Mouse (Mus musculus) forebrain, embryonic 11.5 days (tissue): ENCODE measurements around the gene Pla2g6. TPM values are rescaled to one million over a fixed set of nuclear protein-coding genes. Genes with fewer than 3 reads are reported as not detected.

ENCODE experiments used
- ATAC-seq: fragments of 200-750 bp; cut with Nextera tagmentation; replicated peaks from 2 replicates; pipeline ENCODE4 v1.8.0; 2017; ENCODE audit warnings: moderate TSS enrichment; ENCODE audit not compliant: low FRiP score
- DNase-seq: peaks from one replicate; pipeline ENCODE4 v3.0.0-alpha.2; 2017; ENCODE audit warnings: low spot score
- H3K27ac ChIP-seq: fragments of 300-500 bp; sonication (generic); 2 replicates; pipeline ENCODE4 v1.5.1; 2014; ENCODE audit warnings: low read depth, low read length
- H3K27me3 ChIP-seq: fragments of 300-500 bp; sonication (generic); 2 replicates; pipeline ENCODE4 v1.6.1; 2014; ENCODE audit warnings: mild to moderate bottlenecking, low read length, mixed read lengths; ENCODE audit not compliant: control insufficient read depth, insufficient read depth
- H3K36me3 ChIP-seq: fragments of 300-500 bp; sonication (generic); 2 replicates; pipeline ENCODE4 v1.6.1; 2014; ENCODE audit warnings: mild to moderate bottlenecking, low read length, moderate library complexity, mixed read lengths; ENCODE audit not compliant: control insufficient read depth, insufficient read depth
- H3K4me1 ChIP-seq: fragments of 300-500 bp; sonication (generic); replicated peaks from 2 replicates; pipeline ENCODE4 v1.6.1; 2014; ENCODE audit warnings: low read length, mixed read lengths; ENCODE audit not compliant: control insufficient read depth, insufficient read depth
- H3K4me2 ChIP-seq: fragments of 300-500 bp; sonication (generic); 2 replicates; pipeline ENCODE4 v1.6.1; 2014; ENCODE audit warnings: low read depth, mild to moderate bottlenecking, low read length, moderate library complexity, mixed read lengths; ENCODE audit not compliant: severe bottlenecking
- H3K4me3 ChIP-seq: fragments of 300-500 bp; sonication (generic); 2 replicates; pipeline ENCODE4 v1.5.1; 2014; ENCODE audit warnings: low read depth, low read length
- H3K9ac ChIP-seq: fragments of 300-500 bp; sonication (generic); 2 replicates; pipeline ENCODE4 v1.6.1; 2014; ENCODE audit warnings: low read length
- H3K9me3 ChIP-seq: fragments of 300-500 bp; sonication (generic); 2 replicates; pipeline ENCODE4 v1.6.1; 2016; ENCODE audit warnings: low read length, mixed read lengths; ENCODE audit not compliant: control insufficient read depth
- WGBS: fragments of 180-500 bp; shearing (Covaris S2); extraction: QIAGEN DNeasy Blood & Tissue Kit; methylation state at CpG from one replicate; pipeline ENCODE4 v1.1.7; 2014; 5-methylcytosine and 5-hydroxymethylcytosine counted together
- polyA plus RNA-seq: library from polyadenylated mRNA; unstranded; fragments of >200 nt; fragmentation: Nextera tagmentation; extraction: Ambion mirVana; gene quantifications from 2 replicates; pipeline ENCODE4 v1.2.1, GENCODE M21; 2014

Pla2g6 gene
- polyA plus RNA-seq, 1 experiment from 2014 or later = 22.3 TPM

DNA sequence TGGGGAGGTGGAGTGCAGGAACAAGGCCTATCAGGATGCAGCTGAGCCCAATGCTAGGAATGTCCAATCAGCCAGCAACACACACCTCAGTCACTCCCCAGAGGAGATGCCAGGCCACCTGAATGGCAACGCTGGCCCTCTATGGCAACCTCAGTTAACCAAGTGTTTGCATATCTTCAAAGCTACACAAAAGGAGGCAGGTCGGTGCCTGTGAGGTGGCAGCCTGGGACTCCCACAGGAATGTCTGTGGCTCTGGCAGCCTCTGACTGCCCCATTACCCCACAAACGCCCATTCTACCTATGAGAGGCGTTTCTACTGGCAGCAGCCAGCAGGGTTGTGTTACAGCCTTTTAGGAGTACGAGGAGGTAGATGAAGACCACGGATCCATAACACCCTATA lies 29.6 kb downstream of the Pla2g6 start:
- Histone ChIP-seq H3K27ac (no peak overlapping the region), H3K4me1 (no peaks in the 10 kb centered on the region), H3K9me3 (no peaks in the 10 kb centered on the region), H3K27me3 (no peaks in the 10 kb centered on the region), H3K4me3 (no peak overlapping the region), H3K4me2 (no peak overlapping the region), H3K36me3 (no peaks in the 10 kb centered on the region), H3K9ac (no peak overlapping the region)
- no peak for ATAC-seq
- no peak for DNase-seq
- 91% methylated on average over 6 of the region's 6 CpGs for WGBS

DNA sequence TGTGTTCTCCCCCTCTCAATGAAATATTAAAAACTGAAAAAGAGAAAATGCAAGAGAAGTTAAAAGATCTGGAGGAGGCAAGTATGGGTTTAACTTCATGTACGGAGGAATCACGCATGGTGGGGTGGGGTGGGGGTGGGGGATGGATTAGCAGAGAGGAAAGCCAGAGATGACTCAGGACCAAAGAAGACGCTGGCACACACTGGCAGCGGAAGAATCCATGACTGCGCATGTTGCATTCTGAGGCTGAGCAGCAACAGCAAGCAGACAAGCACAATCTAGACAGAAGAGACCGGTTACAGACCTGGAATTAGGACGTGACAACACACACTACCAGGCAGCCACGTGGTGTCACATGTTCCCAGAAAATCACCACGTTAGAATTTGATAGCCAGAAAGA lies 35.4 kb downstream of the Pla2g6 start:
- H3K27me3 ChIP-seq = no peaks in the 10 kb centered on the region
- ATAC-seq (no peak), DNase-seq (no peak)
- H3K4me3 ChIP-seq = no peak overlapping the region
- no peaks in the 10 kb centered on the region for H3K36me3 ChIP-seq
- no peaks in the 10 kb centered on the region for H3K4me1 ChIP-seq
- no peaks in the 10 kb centered on the region for H3K9me3 ChIP-seq
- 92% methylated on average over 9 of the region's 9 CpGs for WGBS
- no peak overlapping the region for H3K9ac ChIP-seq
- no peak overlapping the region for H3K4me2 ChIP-seq
- H3K27ac ChIP-seq = no peak overlapping the region

DNA sequence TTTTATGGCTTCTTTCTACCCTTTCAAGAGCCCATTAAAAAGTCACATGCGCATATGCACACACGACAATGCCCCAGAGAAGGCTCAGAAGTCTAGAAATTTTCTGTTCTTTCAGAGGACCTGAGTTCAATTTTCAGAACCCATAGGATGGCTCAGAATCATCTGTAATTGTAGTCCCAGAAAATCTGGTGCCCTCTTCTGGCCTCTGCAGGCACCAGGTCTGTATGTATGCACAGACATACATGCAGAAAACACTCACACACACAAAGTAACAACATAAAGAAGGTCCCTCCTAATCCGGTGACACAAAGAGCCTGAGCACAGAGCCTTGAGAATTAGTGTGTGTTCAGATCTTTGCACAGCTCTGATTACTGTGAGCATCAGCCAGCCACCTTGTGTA lies 37.9 kb downstream of the Pla2g6 start:
- Histone ChIP-seq H3K4me2 (no peak overlapping the region), H3K9me3 (no peaks in the 10 kb centered on the region), H3K27ac (no peak overlapping the region), H3K9ac (no peak overlapping the region), H3K36me3 (no peaks in the 10 kb centered on the region), H3K4me3 (no peak overlapping the region), H3K27me3 (no peaks in the 10 kb centered on the region), H3K4me1 (no peaks in the 10 kb centered on the region)
- ATAC-seq (no peak), DNase-seq (no peak)
- WGBS = 85% methylated on average over 3 of the region's 3 CpGs

DNA sequence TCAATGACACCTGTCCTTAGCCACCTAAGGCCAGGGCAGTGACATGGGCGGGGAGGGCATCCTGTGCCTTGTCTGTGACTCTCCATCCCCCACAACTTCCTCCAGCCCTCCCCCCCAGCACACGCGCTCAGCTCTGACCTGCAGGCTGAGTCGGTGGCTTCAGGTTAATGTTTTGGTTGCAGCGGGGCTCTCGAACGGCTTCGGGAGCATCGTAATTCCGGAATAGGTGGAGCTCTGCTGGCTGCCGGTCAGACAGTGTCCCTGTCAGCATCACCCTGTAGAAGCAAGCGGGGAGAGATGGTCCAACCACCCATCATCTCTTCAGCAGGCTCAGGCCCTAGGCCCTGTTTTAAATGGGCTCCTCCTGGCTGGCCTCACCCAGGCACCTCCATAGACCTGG lies 38.7 kb downstream of the Pla2g6 start:
- Histone ChIP-seq H3K4me3 (no peak overlapping the region), H3K36me3 (no peaks in the 10 kb centered on the region), H3K9me3 (no peaks in the 10 kb centered on the region), H3K4me2 (no peak overlapping the region), H3K27ac (no peak overlapping the region), H3K4me1 (no peaks in the 10 kb centered on the region), H3K27me3 (no peaks in the 10 kb centered on the region), H3K9ac (no peak overlapping the region)
- ATAC-seq (no peak), DNase-seq (no peak)
- 91% methylated on average over 12 of the region's 12 CpGs for WGBS

DNA sequence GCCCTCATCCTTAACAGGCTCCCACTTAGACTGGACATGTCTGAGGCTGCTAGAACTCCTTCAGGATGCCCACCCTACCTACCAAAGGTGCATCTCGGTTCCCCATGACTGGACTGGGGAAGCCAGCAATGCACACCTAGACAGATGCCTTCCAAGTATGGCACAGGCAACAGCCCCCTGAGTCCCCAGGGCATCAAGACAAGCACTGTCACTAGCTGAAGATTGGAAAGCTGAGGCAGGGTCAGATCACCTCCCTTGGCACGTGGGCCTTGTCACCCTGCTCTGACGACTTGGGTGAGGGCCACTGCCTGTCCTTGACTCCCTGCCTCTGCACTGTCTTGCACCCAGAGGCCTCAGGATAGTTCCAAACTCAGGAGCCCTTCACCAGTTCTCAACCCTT lies 39.8 kb downstream of the Pla2g6 start:
- Histone ChIP-seq H3K9me3 (no peaks in the 10 kb centered on the region), H3K27me3 (no peaks in the 10 kb centered on the region), H3K4me1 (no peaks in the 10 kb centered on the region), H3K4me2 (no peak overlapping the region), H3K9ac (no peak overlapping the region), H3K27ac (no peak overlapping the region), H3K4me3 (no peak overlapping the region), H3K36me3 (no peaks in the 10 kb centered on the region)
- DNase-seq (no peak), ATAC-seq (no peak)
- 80% methylated on average over 3 of the region's 3 CpGs for WGBS

DNA sequence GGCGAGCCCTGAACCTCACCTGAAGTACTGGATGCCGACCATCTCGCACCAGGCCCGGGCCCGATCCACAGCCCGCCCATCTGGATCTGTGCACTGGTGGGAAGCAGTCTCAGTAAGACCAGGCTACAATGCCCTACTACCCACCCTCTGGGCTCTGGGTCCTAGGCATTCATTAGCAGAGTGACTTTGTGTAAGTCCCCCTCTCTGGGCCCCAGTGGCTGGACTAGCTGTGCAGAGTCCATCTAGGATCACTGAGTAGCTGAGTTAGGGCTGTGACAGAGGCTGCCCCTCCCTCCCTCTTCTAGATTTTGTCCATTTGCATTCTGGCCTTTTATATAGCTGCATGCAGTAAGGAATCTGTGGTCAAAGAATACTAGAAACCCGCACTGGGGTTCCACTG lies 41.1 kb downstream of the Pla2g6 start:
- H3K27me3 ChIP-seq = no peaks in the 10 kb centered on the region
- H3K4me1 ChIP-seq = no peaks in the 10 kb centered on the region
- ATAC-seq = no peak
- H3K27ac ChIP-seq = no peak overlapping the region
- no peak overlapping the region for H3K4me3 ChIP-seq
- DNase-seq = no peak
- no peaks in the 10 kb centered on the region for H3K36me3 ChIP-seq
- 88% methylated on average over 7 of the region's 7 CpGs for WGBS
- no peak overlapping the region for H3K9ac ChIP-seq
- no peak overlapping the region for H3K4me2 ChIP-seq
- H3K9me3 ChIP-seq = no peaks in the 10 kb centered on the region

DNA sequence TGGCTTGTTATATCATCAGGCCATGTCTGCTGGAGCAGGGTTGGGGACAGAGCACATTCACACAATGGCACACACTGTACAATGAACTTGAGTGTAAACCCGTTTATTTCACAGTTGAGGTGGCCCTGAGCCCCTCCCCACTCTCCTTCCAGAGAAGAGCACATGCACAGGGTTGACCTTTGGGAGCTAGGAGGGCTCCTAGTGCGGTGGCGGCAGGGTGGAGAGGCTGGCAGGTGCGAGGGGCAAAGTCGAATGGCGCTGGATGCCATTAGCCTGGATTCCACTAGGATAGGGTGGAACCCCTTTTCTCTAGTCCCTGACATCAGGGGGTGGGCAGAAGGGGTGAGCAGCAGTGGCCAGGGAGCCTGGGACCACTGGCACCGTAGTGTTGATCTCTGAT lies 42.0 kb downstream of the Pla2g6 start:
- no peak overlapping the region for H3K9ac ChIP-seq
- no peak overlapping the region for H3K4me2 ChIP-seq
- ATAC-seq = no peak
- H3K27me3 ChIP-seq = no peaks in the 10 kb centered on the region
- H3K27ac ChIP-seq = no peak overlapping the region
- no peaks in the 10 kb centered on the region for H3K9me3 ChIP-seq
- H3K4me3 ChIP-seq = no peak overlapping the region
- DNase-seq = no peak
- no peaks in the 10 kb centered on the region for H3K36me3 ChIP-seq
- H3K4me1 ChIP-seq = no peaks in the 10 kb centered on the region
- WGBS = 89% methylated on average over 7 of the region's 7 CpGs

DNA sequence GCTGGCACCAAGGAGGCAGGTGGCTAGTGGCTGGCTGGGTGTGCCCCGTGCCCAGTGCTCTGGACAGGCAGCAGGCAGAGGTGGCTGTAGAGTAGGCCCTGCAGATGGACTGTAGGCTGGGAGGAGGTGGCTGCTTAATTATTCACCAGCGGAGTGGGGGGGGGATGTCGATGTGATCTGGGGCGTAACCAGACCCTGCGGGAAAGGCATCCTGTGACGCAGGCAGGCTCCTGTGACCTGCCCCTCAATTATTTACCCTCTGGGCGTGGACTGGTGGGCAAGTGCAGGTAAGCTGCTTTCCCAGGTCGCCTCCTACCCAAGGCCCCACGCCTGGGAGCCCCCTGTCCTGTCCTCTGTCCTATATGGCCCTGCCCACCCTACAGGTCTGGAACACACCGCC lies 42.8 kb downstream of the Pla2g6 start, which contains the start of gene Baiap2l2:
TSS of gene Baiap2l2 (minus strand) at position 139 of the 400 bp plus-strand sequence.
- no peaks in the 10 kb centered on the region for H3K27me3 ChIP-seq
- no peaks in the 10 kb centered on the region for H3K9me3 ChIP-seq
- no peaks in the 10 kb centered on the region for H3K4me1 ChIP-seq
- H3K27ac ChIP-seq = no peak within 1 kb of the TSS
- no peaks in the 10 kb centered on the region for H3K36me3 ChIP-seq
- no peak within 1 kb of the TSS for H3K9ac ChIP-seq
- H3K4me2 ChIP-seq = no peak within 1 kb of the TSS
- WGBS = 69% methylated on average over 10 of the region's 10 CpGs
- no peak within 1 kb of the TSS for H3K4me3 ChIP-seq
- no peak for ATAC-seq
- no peak for DNase-seq

DNA sequence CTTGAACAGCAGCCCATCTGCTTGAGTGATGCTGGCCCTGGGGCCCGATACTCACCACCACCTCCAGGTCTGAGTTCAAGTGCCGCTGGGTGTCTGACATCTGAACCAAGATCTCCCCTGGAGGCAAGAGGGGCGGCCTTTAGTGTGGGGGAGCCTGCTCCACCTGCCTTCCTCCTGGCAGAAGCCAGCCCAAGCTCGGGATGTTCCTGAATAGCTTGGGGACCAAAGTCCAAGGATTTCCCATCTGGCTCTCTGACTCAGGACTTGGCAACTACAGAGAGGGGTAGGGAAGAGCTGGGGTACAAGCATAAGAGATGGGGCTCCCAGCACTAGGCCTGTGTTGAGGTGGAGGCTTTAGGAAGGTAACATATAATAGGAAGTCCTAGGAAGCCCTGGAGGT lies 44.8 kb downstream of the Pla2g6 start:
- no peak overlapping the region for H3K9ac ChIP-seq
- no peaks in the 10 kb centered on the region for H3K27me3 ChIP-seq
- no peak overlapping the region for H3K27ac ChIP-seq
- no peak overlapping the region for H3K4me2 ChIP-seq
- H3K4me3 ChIP-seq = no peak overlapping the region
- DNase-seq = no peak
- H3K9me3 ChIP-seq = no peaks in the 10 kb centered on the region
- ATAC-seq = no peak
- no peaks in the 10 kb centered on the region for H3K4me1 ChIP-seq
- 85% methylated on average over 4 of the region's 4 CpGs for WGBS
- H3K36me3 ChIP-seq = no peaks in the 10 kb centered on the region
